30 mouse cellular contexts compared by ENCODE assay signal in the genomic region with DNA sequence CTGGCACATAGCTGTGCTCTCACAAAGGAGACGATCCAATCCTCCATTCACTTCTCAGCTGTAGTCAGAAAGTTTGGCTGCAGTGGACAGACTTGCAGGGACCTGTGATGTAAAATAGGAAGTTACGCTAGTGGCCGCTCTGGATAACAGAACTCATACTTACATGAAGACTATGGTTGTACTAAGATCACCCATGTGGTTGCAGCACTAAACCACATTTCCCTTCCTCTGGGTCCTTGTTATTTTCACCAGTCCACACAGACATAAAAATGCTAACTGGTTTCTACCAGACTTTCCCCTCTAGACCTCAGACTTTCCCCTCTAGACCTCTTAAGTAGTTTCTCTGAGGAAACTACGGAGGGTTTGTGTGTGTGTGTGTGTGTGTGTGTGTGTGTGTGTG. TPM values are rescaled to one million over a fixed set of nuclear protein-coding genes. Genes with fewer than 3 reads are reported as not detected.
"Had no signal": no experiment of that assay in that cellular context is flagged by ENCODE, and none has a peak within 500 bp of the region (broad histone marks: within the 10 kb centered on the region; RNA-seq: fewer than 3 reads in every experiment).

No protein-coding gene starts in this region.

- H3K4me3 ChIP-seq: left cerebral cortex, adult 2 months; limb, embryonic 12.5 days; limb, embryonic 15.5 days had no signal

- H3K9me3 ChIP-seq: limb, embryonic 12.5 days; limb, embryonic 15.5 days had no signal

- H3K9ac ChIP-seq: limb, embryonic 12.5 days; limb, embryonic 15.5 days; liver, embryonic 14.5 days; liver, postnatal 0 days; lung, embryonic 14.5 days had no signal

- DNase-seq: kidney, adult 2 months; kidney, postnatal 25 days; layer of hippocampus, postnatal 36 days; liver, postnatal 0 days; lung, embryonic 14.5 days; lung, postnatal 36 days; midbrain, embryonic 14.5 days; thymus, adult 18-20 months; thymus, postnatal 36 days had no signal

- H3K27me3 ChIP-seq: limb, embryonic 12.5 days; limb, embryonic 15.5 days had no signal

- ATAC-seq: intestine, postnatal 0 days; liver, postnatal 0 days; lung, postnatal 0 days had no signal

- H3K27ac ChIP-seq: kidney, postnatal 0 days; left cerebral cortex, adult 2 months; limb, embryonic 12.5 days; limb, embryonic 15.5 days; liver, embryonic 14.5 days had no signal

- H3K36me3 ChIP-seq: limb, embryonic 12.5 days; limb, embryonic 15.5 days had no signal

- H3K4me2 ChIP-seq: limb, embryonic 12.5 days; limb, embryonic 15.5 days; liver, embryonic 11.5 days; lung, embryonic 14.5 days had no signal

- H3K4me1 ChIP-seq: limb, embryonic 12.5 days; limb, embryonic 15.5 days had no signal

RNA-seq across cellular contexts. Expression of gene Defb47, which starts 1.1 kb away (rescaled TPM):
- total RNA-seq: layer of hippocampus, adult 8-10 months; layer of hippocampus, postnatal 10 days; layer of hippocampus, postnatal 36 days; left cerebral cortex, adult 2 months; left cerebral cortex, postnatal 10 days; left cerebral cortex, postnatal 36 days; midbrain, postnatal 0 days had no signal
- polyA plus RNA-seq: intestine, postnatal 0 days; kidney, adult 2 months; kidney, embryonic 14.5 days; kidney, postnatal 0 days; large intestine, adult 2 months; limb, embryonic 12.5 days; limb, embryonic 15.5 days; liver, embryonic 11.5 days; liver, embryonic 14.5 days; liver, postnatal 0 days; lung, embryonic 14.5 days; lung, postnatal 0 days; midbrain, postnatal 0 days; neural tube, embryonic 11.5 days; neural tube, embryonic 14.5 days; small intestine, adult 2 months; spleen, adult 2 months; stomach, embryonic 16.5 days; testis, adult 2 months had no signal

RNA-seq across cellular contexts. Expression of gene Defb43, which starts 12.6 kb away (rescaled TPM):
- total RNA-seq: layer of hippocampus, adult 8-10 months; layer of hippocampus, postnatal 10 days; layer of hippocampus, postnatal 36 days; left cerebral cortex, adult 2 months; left cerebral cortex, postnatal 10 days; left cerebral cortex, postnatal 36 days; midbrain, postnatal 0 days had no signal
- polyA plus RNA-seq: intestine, postnatal 0 days; kidney, adult 2 months; kidney, embryonic 14.5 days; kidney, postnatal 0 days; large intestine, adult 2 months; limb, embryonic 12.5 days; limb, embryonic 15.5 days; liver, embryonic 11.5 days; liver, embryonic 14.5 days; liver, postnatal 0 days; lung, embryonic 14.5 days; lung, postnatal 0 days; midbrain, embryonic 14.5 days; midbrain, postnatal 0 days; neural tube, embryonic 11.5 days; neural tube, embryonic 14.5 days; small intestine, adult 2 months; spleen, adult 2 months; stomach, embryonic 16.5 days; testis, adult 2 months had no signal

RNA-seq across cellular contexts. Expression of gene Defb48, which starts 14.7 kb away (rescaled TPM):
- total RNA-seq: layer of hippocampus, adult 8-10 months; layer of hippocampus, postnatal 10 days; layer of hippocampus, postnatal 36 days; left cerebral cortex, adult 2 months; left cerebral cortex, postnatal 10 days; left cerebral cortex, postnatal 36 days; midbrain, postnatal 0 days had no signal
- polyA plus RNA-seq: intestine, postnatal 0 days; kidney, adult 2 months; kidney, embryonic 14.5 days; kidney, postnatal 0 days; large intestine, adult 2 months; limb, embryonic 12.5 days; limb, embryonic 15.5 days; liver, embryonic 11.5 days; liver, embryonic 14.5 days; liver, postnatal 0 days; lung, embryonic 14.5 days; lung, postnatal 0 days; midbrain, embryonic 14.5 days; midbrain, postnatal 0 days; neural tube, embryonic 11.5 days; neural tube, embryonic 14.5 days; small intestine, adult 2 months; spleen, adult 2 months; stomach, embryonic 16.5 days; testis, adult 2 months had no signal

RNA-seq across cellular contexts. Expression of gene Defb42, which starts 47.8 kb away (rescaled TPM):
- total RNA-seq: layer of hippocampus, postnatal 10 days; layer of hippocampus, postnatal 36 days; left cerebral cortex, adult 2 months; left cerebral cortex, postnatal 10 days; left cerebral cortex, postnatal 36 days had no signal
- polyA plus RNA-seq: large intestine, adult 2 months; limb, embryonic 12.5 days; limb, embryonic 15.5 days; liver, embryonic 14.5 days; liver, postnatal 0 days; lung, embryonic 14.5 days; lung, postnatal 0 days; midbrain, postnatal 0 days; neural tube, embryonic 11.5 days; small intestine, adult 2 months had no signal

RNA-seq across cellular contexts. Expression of gene Defb30, which starts 50.8 kb away (rescaled TPM):
- total RNA-seq: layer of hippocampus, adult 8-10 months; layer of hippocampus, postnatal 10 days; layer of hippocampus, postnatal 36 days; left cerebral cortex, adult 2 months; left cerebral cortex, postnatal 10 days; left cerebral cortex, postnatal 36 days; midbrain, postnatal 0 days had no signal
- polyA plus RNA-seq: intestine, postnatal 0 days; kidney, adult 2 months; kidney, embryonic 14.5 days; kidney, postnatal 0 days; large intestine, adult 2 months; limb, embryonic 12.5 days; limb, embryonic 15.5 days; liver, embryonic 11.5 days; liver, embryonic 14.5 days; liver, postnatal 0 days; lung, embryonic 14.5 days; lung, postnatal 0 days; midbrain, embryonic 14.5 days; midbrain, postnatal 0 days; neural tube, embryonic 11.5 days; neural tube, embryonic 14.5 days; small intestine, adult 2 months; spleen, adult 2 months; stomach, embryonic 16.5 days had no signal
